Mouse (Mus musculus) myocyte (in vitro differentiated cells): ENCODE data around the gene Gm32742.

Experiments
- CEBPB ChIP-seq: IDR thresholded peaks from 2 replicates; pipeline ENCODE4 v1.6.1; 2011; ENCODE audit warnings: mild to moderate bottlenecking, moderate library complexity; ENCODE audit not compliant: poor library complexity, insufficient read depth, severe bottlenecking
- USF1 ChIP-seq: IDR thresholded peaks from one replicate; pipeline ENCODE4 v1.6.1; 2011; ENCODE audit warnings: low read depth, mild to moderate bottlenecking, control low read depth, moderate library complexity

DNA sequence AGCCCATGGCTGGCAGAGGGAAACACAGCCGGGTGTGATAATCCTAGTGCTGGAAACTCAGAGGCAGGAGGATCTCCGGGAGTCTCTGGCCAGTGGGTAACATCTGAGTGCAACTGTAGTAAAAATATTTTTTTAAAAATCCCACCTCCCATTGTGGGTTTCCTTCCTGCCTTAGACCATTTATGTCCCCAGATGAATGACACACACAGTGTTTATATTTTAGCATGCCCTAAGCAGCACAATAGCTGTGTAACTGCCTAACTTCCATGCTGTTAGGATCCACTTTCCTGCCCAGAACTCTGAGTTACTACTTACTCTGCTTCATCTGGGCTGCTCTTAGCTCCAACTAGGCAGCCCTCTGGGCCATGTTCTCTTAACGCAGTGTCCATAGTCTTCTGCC, 25.3 kb upstream of the Gm32742 start:
- TF ChIP-seq USF1 (no peak), CEBPB (no peak)
